Mouse (Mus musculus) MEL (cell line): ENCODE measurements around the gene Dvl2. TPM values are rescaled to one million over a fixed set of nuclear protein-coding genes. Genes with fewer than 3 reads are reported as not detected.

Experiments used
- DNase-seq: peaks from one replicate; pipeline ENCODE4 v3.0.0; 2011; ENCODE audit warnings: low read depth, low spot score
- H3K27ac ChIP-seq: 2 replicates; pipeline ENCODE4 v1.5.1; 2012; ENCODE audit warnings: low read depth, mild to moderate bottlenecking, control low read depth, low read length, moderate library complexity; ENCODE audit not compliant: control insufficient read depth
- H3K27me3 ChIP-seq, 2 experiments: fragments of 150-350 bp in 1 of 2; sonication (generic) in 1 of 2; 2 replicates each; pipeline ENCODE4 v1.6.1; 2012; ENCODE audit warnings: low read length in 2 of 2, mild to moderate bottlenecking in 2 of 2, improper control_type of control experiment in 1 of 2, moderate library complexity in 1 of 2; ENCODE audit not compliant: insufficient read depth in 2 of 2, control insufficient read depth in 1 of 2
- H3K36me3 ChIP-seq, 2 experiments: 2 replicates each; pipeline ENCODE4 v1.6.1; 2012 to 2014; ENCODE audit warnings: low read length in 2 of 2, improper control_type of control experiment in 1 of 2, inconsistent platforms in 1 of 2, mild to moderate bottlenecking in 1 of 2; ENCODE audit not compliant: insufficient read depth in 2 of 2, control insufficient read depth in 1 of 2
- H3K4me1 ChIP-seq, 2 experiments: fragments of 150-350 bp in 1 of 2; sonication (generic) in 1 of 2; 2 replicates each; pipeline ENCODE4 v1.6.1; 2012; ENCODE audit warnings: low read length in 2 of 2, improper control_type of control experiment in 1 of 2, mild to moderate bottlenecking in 1 of 2; ENCODE audit not compliant: insufficient read depth in 2 of 2, control insufficient read depth in 1 of 2
- H3K4me3 ChIP-seq, 2 experiments: fragments of 150-350 bp in 1 of 2; sonication (generic) in 1 of 2; 2 replicates each; pipeline ENCODE4 v1.5.1; 2012; ENCODE audit warnings: low read depth in 2 of 2, low read length in 2 of 2, mild to moderate bottlenecking in 2 of 2, moderate library complexity in 2 of 2, control low read depth in 1 of 2, improper control_type of control experiment in 1 of 2; ENCODE audit not compliant: control insufficient read depth in 1 of 2, insufficient read depth in 1 of 2
- H3K79me2 ChIP-seq: 2 replicates; pipeline ENCODE4 v1.6.1; 2012; ENCODE audit warnings: mild to moderate bottlenecking, low read length, moderate library complexity; ENCODE audit not compliant: control insufficient read depth, poor library complexity, insufficient read depth
- H3K9ac ChIP-seq: 2 replicates; pipeline ENCODE4 v1.6.1; 2012; ENCODE audit warnings: low read depth, mild to moderate bottlenecking, control low read depth, low read length, moderate library complexity; ENCODE audit not compliant: control insufficient read depth, poor library complexity, severe bottlenecking
- H3K9me3 ChIP-seq: fragments of 150-350 bp; sonication (generic); replicated peaks from 2 replicates; pipeline ENCODE4 v1.6.1; 2012; ENCODE audit warnings: mild to moderate bottlenecking, low read length, improper control_type of control experiment, moderate library complexity; ENCODE audit not compliant: insufficient read depth
- BHLHE40 ChIP-seq: IDR thresholded peaks from 2 replicates; pipeline ENCODE4 v1.6.1; 2012; ENCODE audit warnings: low read depth, mild to moderate bottlenecking, inconsistent platforms, low read length, improper control_type of control experiment, borderline replicate concordance
- CHD2 ChIP-seq: IDR thresholded peaks from 2 replicates; pipeline ENCODE4 v1.6.1; 2011; ENCODE audit warnings: low read length, improper control_type of control experiment
- CTCF ChIP-seq, 3 experiments: IDR thresholded peaks in 2 of 3; conservative IDR thresholded peaks in 1 of 3; 2 replicates each; pipeline ENCODE4 v1.5.1; 2011 to 2012; ENCODE audit warnings: low read length in 3 of 3, low read depth in 2 of 3, mild to moderate bottlenecking in 2 of 3, improper control_type of control experiment in 1 of 3, inconsistent platforms in 1 of 3, mixed read lengths in 1 of 3, moderate library complexity in 1 of 3; ENCODE audit not compliant: control insufficient read depth in 1 of 3, insufficient read depth in 1 of 3, poor library complexity in 1 of 3, severe bottlenecking in 1 of 3
- E2F4 ChIP-seq: IDR thresholded peaks from 2 replicates; pipeline ENCODE4 v1.6.1; 2011; ENCODE audit warnings: low read depth, low read length, improper control_type of control experiment, borderline replicate concordance
- ELF1 ChIP-seq: IDR thresholded peaks from 2 replicates; pipeline ENCODE4 v1.6.1; 2014; ENCODE audit warnings: low read depth, mild to moderate bottlenecking, inconsistent platforms, low read length, improper control_type of control experiment, moderate library complexity
- GABPA ChIP-seq: IDR thresholded peaks from 2 replicates; pipeline ENCODE4 v1.6.1; 2012; ENCODE audit warnings: low read depth, mild to moderate bottlenecking, inconsistent platforms, low read length, improper control_type of control experiment, moderate library complexity
- GATA1 ChIP-seq: IDR thresholded peaks from 2 replicates; pipeline ENCODE4 v1.6.1; 2011; ENCODE audit warnings: low read depth, low read length, improper control_type of control experiment
- JUND ChIP-seq: IDR thresholded peaks from 2 replicates; pipeline ENCODE4 v1.6.1; 2011; ENCODE audit warnings: low read depth, mild to moderate bottlenecking, improper control_type of control experiment, low read length
- MAFK ChIP-seq: IDR thresholded peaks from 2 replicates; pipeline ENCODE4 v1.6.1; 2011; ENCODE audit warnings: low read depth, mild to moderate bottlenecking, low read length, improper control_type of control experiment, borderline replicate concordance
- MXI1 ChIP-seq: IDR thresholded peaks from 2 replicates; pipeline ENCODE4 v1.6.1; 2011; ENCODE audit warnings: mild to moderate bottlenecking, low read depth, low read length, improper control_type of control experiment
- MYB ChIP-seq: IDR thresholded peaks from 2 replicates; pipeline ENCODE4 v1.6.1; 2011; ENCODE audit warnings: mild to moderate bottlenecking, low read depth, low read length, improper control_type of control experiment
- MYC ChIP-seq: IDR thresholded peaks from 2 replicates; pipeline ENCODE4 v1.6.1; 2011; ENCODE audit warnings: low read depth, mild to moderate bottlenecking, low read length, improper control_type of control experiment, moderate library complexity
- NELFE ChIP-seq: IDR thresholded peaks from 2 replicates; pipeline ENCODE4 v1.6.1; 2011; ENCODE audit warnings: low read depth, low read length, improper control_type of control experiment
- NRF1 ChIP-seq: IDR thresholded peaks from 2 replicates; pipeline ENCODE4 v1.6.1; 2014; ENCODE audit warnings: low read depth, mild to moderate bottlenecking, inconsistent platforms, low read length, improper control_type of control experiment, moderate library complexity; ENCODE audit not compliant: poor library complexity, insufficient read depth, severe bottlenecking
- POLR2A ChIP-seq, 2 experiments: IDR thresholded peaks; 2 replicates each; pipeline ENCODE4 v1.6.1; 2011 to 2012; ENCODE audit warnings: low read length in 2 of 2, mild to moderate bottlenecking in 2 of 2, control low read depth in 1 of 2, improper control_type of control experiment in 1 of 2, low read depth in 1 of 2, moderate library complexity in 1 of 2; ENCODE audit not compliant: control insufficient read depth in 1 of 2, insufficient read depth in 1 of 2, poor library complexity in 1 of 2
- POLR2AphosphoS2 ChIP-seq: IDR thresholded peaks from 2 replicates; pipeline ENCODE4 v1.6.1; 2011; ENCODE audit warnings: low read length, improper control_type of control experiment
- POLR2AphosphoS5 ChIP-seq: IDR thresholded peaks from 2 replicates; pipeline ENCODE4 v1.6.1; 2012; ENCODE audit warnings: low read depth, borderline replicate concordance, mild to moderate bottlenecking, inconsistent platforms, low read length, moderate library complexity, mixed read lengths
- RAD21 ChIP-seq: IDR thresholded peaks from 2 replicates; pipeline ENCODE4 v1.6.1; 2011; ENCODE audit warnings: mild to moderate bottlenecking, low read depth, low read length, improper control_type of control experiment
- RCOR1 ChIP-seq: IDR thresholded peaks from 2 replicates; pipeline ENCODE4 v1.6.1; 2012; ENCODE audit warnings: low read depth, mild to moderate bottlenecking, inconsistent platforms, low read length, improper control_type of control experiment
- TAL1 ChIP-seq: IDR thresholded peaks from 2 replicates; pipeline ENCODE4 v1.6.1; 2012; ENCODE audit warnings: mild to moderate bottlenecking, inconsistent platforms, low read length, moderate library complexity, mixed read lengths
- USF2 ChIP-seq, 2 experiments: IDR thresholded peaks; 2 replicates each; pipeline ENCODE4 v1.6.1; 2011 to 2012; ENCODE audit warnings: improper control_type of control experiment in 2 of 2, low read length in 2 of 2, borderline replicate concordance in 1 of 2, inconsistent platforms in 1 of 2, low read depth in 1 of 2, mild to moderate bottlenecking in 1 of 2; ENCODE audit not compliant: insufficient read depth in 1 of 2
- ZKSCAN1 ChIP-seq: IDR thresholded peaks from 2 replicates; pipeline ENCODE4 v1.6.1; 2012; ENCODE audit warnings: low read depth, mild to moderate bottlenecking, inconsistent platforms, low read length, improper control_type of control experiment, moderate library complexity
- ZMIZ1 ChIP-seq: IDR thresholded peaks from 2 replicates; pipeline ENCODE4 v1.6.1; 2012; ENCODE audit warnings: low read depth, mild to moderate bottlenecking, inconsistent platforms, low read length, improper control_type of control experiment, moderate library complexity
- polyA plus RNA-seq, 2 experiments: library from polyadenylated mRNA; stranded (reverse) in 1 of 2; unstranded in 1 of 2; fragments of >175 nt in 1 of 2; fragments of >200 nt in 1 of 2; gene quantifications; 2 replicates each; pipeline versions ENCODE4 v1.2.1 to v1.2.4; 2012; ENCODE audit warnings: low replicate concordance in 2 of 2, low read depth in 1 of 2; ENCODE audit not compliant: insufficient read length in 2 of 2, insufficient read depth in 1 of 2, missing spikeins in 1 of 2
- total RNA-seq: library from RNA; depleted of rRNA; stranded (reverse); fragments of 300-350 nt; gene quantifications from 2 replicates; pipeline ENCODE4 v1.2.3, GENCODE M21; 2012

Gene Dvl2
- total and polyA plus RNA-seq, 3 experiments: 38.5 to 40.1 TPM; not detected in 1

- no peak for DNase-seq
- Histone ChIP-seq H3K36me3 (peaks cover 9 to 22% of the 10 kb centered on the region in 2 experiments), H3K9me3 (no peaks in the 10 kb centered on the region), H3K4me3 (no peak overlapping the region), H3K9ac (no peak overlapping the region), H3K27ac (no peak overlapping the region), H3K79me2 (peaks cover 20% of the 10 kb centered on the region), H3K4me1 (peaks cover 3 to 4% of the 10 kb centered on the region in 2 experiments; a peak in 2 of 4 replicates), H3K27me3 (no peaks in the 10 kb centered on the region)
- TF ChIP-seq MAFK (no peak), POLR2AphosphoS2 (no peak), GABPA (no peak), BHLHE40 (no peak), ELF1 (no peak), NRF1 (no peak), MYB (no peak), TAL1 (no peak), RAD21 (no peak), ZKSCAN1 (no peak), CHD2 (no peak), NELFE (no peak), POLR2AphosphoS5 (no peak), ZMIZ1 (no peak), CTCF (IDR thresholded peaks at IDR 0.05 in 2 of 3, conservative IDR thresholded peaks at IDR 0.05 in 1 of 3; ENCODE audit: control insufficient read depth in 1 of 3, insufficient read depth in 1 of 3, low read depth in 2 of 3, low read length in 3 of 3, poor library complexity in 1 of 3, severe bottlenecking in 1 of 3) (no peak), MXI1 (no peak)
These were observed 24.1 kb upstream of the Dvl2 start for GRCm38 (mm10) chr11:69976271-69976670.

GRCm38 (mm10) chr11:69979827-69980195 is 20.6 kb upstream of the Dvl2 start:
- H3K36me3 ChIP-seq: peaks cover 6 to 24% of the 10 kb centered on the region in 2 experiments
- peak overlapping the region; percentile 69 to 75 for H3K4me3 ChIP-seq
- H3K79me2 ChIP-seq: peaks cover 42% of the 10 kb centered on the region
- peak; percentile 62 for TF ChIP-seq GATA1
- no peak for TF ChIP-seq E2F4
- no peak for TF ChIP-seq JUND
- no peak for TF ChIP-seq RAD21
- TF ChIP-seq MYB: no peak
- no peak for TF ChIP-seq NRF1
- no peak for TF ChIP-seq USF2 (IDR thresholded peaks at IDR 0.05; ENCODE audit: borderline replicate concordance in 1 of 2, insufficient read depth in 1 of 2, low read depth in 1 of 2, low read length in 2 of 2)
- TF ChIP-seq ZMIZ1: no peak
- no peak for TF ChIP-seq POLR2A (IDR thresholded peaks at IDR 0.05; ENCODE audit: control insufficient read depth in 1 of 2, insufficient read depth in 1 of 2, low read depth in 1 of 2, low read length in 2 of 2, poor library complexity in 1 of 2)
- 0 out of 2 replicates have a peak, but pooled peaks have one; percentile 16 for TF ChIP-seq MYC
- TF ChIP-seq RCOR1: no peak
- H3K9me3 ChIP-seq: no peaks in the 10 kb centered on the region
- no peak for DNase-seq
- no peaks in the 10 kb centered on the region for H3K27me3 ChIP-seq
- peak overlapping the region; percentile 90 for H3K27ac ChIP-seq
- peak overlapping the region; percentile 65 for H3K9ac ChIP-seq
- H3K4me1 ChIP-seq: peaks cover 6 to 17% of the 10 kb centered on the region in 2 experiments
